Mouse (Mus musculus): Measurements from ENCODE around the gene Plekho2. TPM values are rescaled to one million over a fixed set of nuclear protein-coding genes. Genes with fewer than 3 reads are reported as not detected.

Gene Plekho2
- polyA plus RNA-seq, 1 experiment from 2014 or later: 12.4 TPM

GRCm38 (mm10) chr9:65548311-65548710 is 31.5 kb downstream of the Plekho2 start:
- Histone ChIP-seq H3K27me3 (replicated peaks) (no peaks in the 10 kb centered on the region), H3K9me3 (no peaks in the 10 kb centered on the region), H3K36me3 (no peaks in the 10 kb centered on the region), H3K4me3 (no peak overlapping the region), H3K9ac (no peak overlapping the region), H3K4me2 (replicated peaks) (no peak overlapping the region), H3K4me1 (peaks cover 33% of the 10 kb centered on the region), H3K27ac (no peak overlapping the region)
- 53% methylated on average over 8 of the region's 8 CpGs for WGBS
- ATAC-seq (ENCODE audit: low FRiP score, low read depth): no peak; the same call in 1 of the 2 replicates

GRCm38 (mm10) chr9:65547844-65548243 is 32.0 kb downstream of the Plekho2 start:
- WGBS: 78% methylated on average over 4 of the region's 4 CpGs
- no peak overlapping the region for H3K4me3 ChIP-seq
- no peaks in the 10 kb centered on the region for H3K9me3 ChIP-seq
- no peak for ATAC-seq (ENCODE audit: low FRiP score, low read depth)
- H3K4me1 ChIP-seq: peaks cover 33% of the 10 kb centered on the region
- no peak overlapping the region for H3K27ac ChIP-seq
- no peak overlapping the region for H3K4me2 ChIP-seq (replicated peaks)
- H3K9ac ChIP-seq: 0 out of 2 replicates have a peak overlapping the region, but pooled peaks have one; percentile 3
- no peaks in the 10 kb centered on the region for H3K36me3 ChIP-seq
- H3K27me3 ChIP-seq (replicated peaks): no peaks in the 10 kb centered on the region

- ATAC-seq (ENCODE audit: low FRiP score, low read depth): no peak
- H3K36me3 ChIP-seq: no peaks in the 10 kb centered on the region
- H3K27ac ChIP-seq: no peak overlapping the region
- H3K9me3 ChIP-seq: no peaks in the 10 kb centered on the region
- H3K4me1 ChIP-seq: peaks cover 33% of the 10 kb centered on the region
- no peaks in the 10 kb centered on the region for H3K27me3 ChIP-seq (replicated peaks)
- WGBS: 88% methylated on average over 5 of the region's 5 CpGs
- H3K4me2 ChIP-seq (replicated peaks): no peak overlapping the region
- no peak overlapping the region for H3K4me3 ChIP-seq
- H3K9ac ChIP-seq: no peak overlapping the region
These were observed 32.7 kb downstream of the Plekho2 start for GRCm38 (mm10) chr9:65547111-65547510.

- Histone ChIP-seq H3K27ac (no peak overlapping the region), H3K4me3 (no peak overlapping the region), H3K27me3 (replicated peaks) (no peaks in the 10 kb centered on the region), H3K36me3 (no peaks in the 10 kb centered on the region), H3K9me3 (no peaks in the 10 kb centered on the region), H3K4me2 (replicated peaks) (no peak overlapping the region), H3K9ac (no peak overlapping the region), H3K4me1 (peaks cover 30% of the 10 kb centered on the region)
- WGBS: 68% methylated on average over 4 of the region's 4 CpGs
- ATAC-seq (ENCODE audit: low FRiP score, low read depth): no peak
These were observed 33.5 kb downstream of the Plekho2 start for GRCm38 (mm10) chr9:65546413-65546695.

GRCm38 (mm10) chr9:65545635-65546412 is 34.0 kb downstream of the Plekho2 start:
- H3K9ac ChIP-seq: no peak overlapping the region
- 73% methylated on average over 10 of the region's 10 CpGs for WGBS
- no peaks in the 10 kb centered on the region for H3K27me3 ChIP-seq (replicated peaks)
- ATAC-seq (ENCODE audit: low FRiP score, low read depth): no peak
- peaks cover 25% of the 10 kb centered on the region for H3K4me1 ChIP-seq
- no peak overlapping the region for H3K27ac ChIP-seq
- H3K4me2 ChIP-seq (replicated peaks): no peak overlapping the region
- H3K9me3 ChIP-seq: no peaks in the 10 kb centered on the region
- H3K36me3 ChIP-seq: no peaks in the 10 kb centered on the region
- no peak overlapping the region for H3K4me3 ChIP-seq

GRCm38 (mm10) chr9:65542111-65542524 is 37.7 kb downstream of the Plekho2 start:
- Histone ChIP-seq H3K27ac (no peak overlapping the region), H3K9me3 (no peaks in the 10 kb centered on the region), H3K4me2 (replicated peaks) (no peak overlapping the region), H3K27me3 (replicated peaks) (no peaks in the 10 kb centered on the region), H3K4me3 (no peak overlapping the region), H3K4me1 (0 out of 2 replicates have a peak, but pooled peaks cover 5% of the 10 kb centered on the region), H3K9ac (no peak overlapping the region), H3K36me3 (no peaks in the 10 kb centered on the region)
- no peak for ATAC-seq (ENCODE audit: low FRiP score, low read depth)
- WGBS: 88% methylated on average over 7 of the region's 7 CpGs

- Histone ChIP-seq H3K4me1 (0 out of 2 replicates have a peak, but pooled peaks cover 5% of the 10 kb centered on the region), H3K9me3 (no peaks in the 10 kb centered on the region), H3K9ac (no peak overlapping the region), H3K4me2 (replicated peaks) (no peak overlapping the region), H3K27ac (no peak overlapping the region), H3K27me3 (replicated peaks) (no peaks in the 10 kb centered on the region), H3K4me3 (no peak overlapping the region), H3K36me3 (no peaks in the 10 kb centered on the region)
- ATAC-seq (ENCODE audit: low FRiP score, low read depth): no peak
- WGBS: 71% methylated on average over 13 of the region's 13 CpGs
These were observed 38.4 kb downstream of the Plekho2 start for GRCm38 (mm10) chr9:65541126-65542068.

GRCm38 (mm10) chr9:65539697-65540096 is 40.1 kb downstream of the Plekho2 start:
- no peaks in the 10 kb centered on the region for H3K36me3 ChIP-seq
- ATAC-seq (ENCODE audit: low FRiP score, low read depth): no peak
- 84% methylated on average over 9 of the region's 9 CpGs for WGBS

GRCm38 (mm10) chr9:65537901-65538630 is 41.8 kb downstream of the Plekho2 start:
- ATAC-seq (ENCODE audit: low FRiP score, low read depth): no peak
- Histone ChIP-seq H3K4me2 (replicated peaks) (no peak overlapping the region), H3K4me1 (no peaks in the 10 kb centered on the region), H3K9me3 (peaks cover 4% of the 10 kb centered on the region; the same call in 1 of the 2 replicates), H3K27me3 (replicated peaks) (no peaks in the 10 kb centered on the region), H3K4me3 (no peak overlapping the region), H3K27ac (no peak overlapping the region), H3K9ac (no peak overlapping the region), H3K36me3 (no peaks in the 10 kb centered on the region)
- 87% methylated on average over 8 of the region's 8 CpGs for WGBS

More at GRCm38 (mm10) chr9:65539697-65540096, 40.1 kb downstream of the Plekho2 start:
- Histone ChIP-seq H3K27ac (no peak overlapping the region), H3K9ac (no peak overlapping the region), H3K4me2 (replicated peaks) (no peak overlapping the region), H3K9me3 (no peaks in the 10 kb centered on the region), H3K27me3 (replicated peaks) (no peaks in the 10 kb centered on the region), H3K4me3 (no peak overlapping the region), H3K4me1 (no peaks in the 10 kb centered on the region)

GRCm38 (mm10) chr9:65536491-65536890 is 43.3 kb downstream of the Plekho2 start:
- 76% methylated on average over 4 of the region's 4 CpGs for WGBS
- no peaks in the 10 kb centered on the region for H3K27me3 ChIP-seq (replicated peaks)
- H3K4me2 ChIP-seq (replicated peaks): no peak overlapping the region
- H3K27ac ChIP-seq: no peak overlapping the region
- H3K4me1 ChIP-seq: no peaks in the 10 kb centered on the region
- no peaks in the 10 kb centered on the region for H3K36me3 ChIP-seq
- peaks cover 4% of the 10 kb centered on the region; the same call in 1 of the 2 replicates for H3K9me3 ChIP-seq
- no peak overlapping the region for H3K4me3 ChIP-seq
- ATAC-seq (ENCODE audit: low FRiP score, low read depth): no peak
- H3K9ac ChIP-seq: no peak overlapping the region

GRCm38 (mm10) chr9:65535789-65536469 is 43.9 kb downstream of the Plekho2 start:
- WGBS: 87% methylated on average over 11 of the region's 11 CpGs
- H3K27me3 ChIP-seq (replicated peaks): no peaks in the 10 kb centered on the region
- H3K4me2 ChIP-seq (replicated peaks): no peak overlapping the region
- H3K4me3 ChIP-seq: no peak overlapping the region
- no peaks in the 10 kb centered on the region for H3K36me3 ChIP-seq
- no peak overlapping the region for H3K27ac ChIP-seq
- H3K4me1 ChIP-seq: no peaks in the 10 kb centered on the region
- ATAC-seq (ENCODE audit: low FRiP score, low read depth): no peak
- no peak overlapping the region for H3K9ac ChIP-seq
- peaks cover 4% of the 10 kb centered on the region; the same call in 1 of the 2 replicates for H3K9me3 ChIP-seq

All from neural tube, embryonic 12.5 days (tissue).